Mouse (Mus musculus) spleen, adult 2 months (tissue): ENCODE measurements around the gene Ptpn5.

Experiments used
- CTCF ChIP-seq: fragments of 200-500 bp; IDR thresholded peaks from 2 replicates; pipeline ENCODE4 v1.5.1; 2011; ENCODE audit warnings: mild to moderate bottlenecking, inconsistent platforms; ENCODE audit not compliant: insufficient read depth, insufficient read length, insufficient replicate concordance; ENCODE audit errors: extremely low read depth
- POLR2A ChIP-seq: fragments of 200-500 bp; IDR thresholded peaks from 2 replicates; pipeline ENCODE4 v1.6.1; 2011; ENCODE audit warnings: low read depth, low read length, inconsistent platforms

DNA sequence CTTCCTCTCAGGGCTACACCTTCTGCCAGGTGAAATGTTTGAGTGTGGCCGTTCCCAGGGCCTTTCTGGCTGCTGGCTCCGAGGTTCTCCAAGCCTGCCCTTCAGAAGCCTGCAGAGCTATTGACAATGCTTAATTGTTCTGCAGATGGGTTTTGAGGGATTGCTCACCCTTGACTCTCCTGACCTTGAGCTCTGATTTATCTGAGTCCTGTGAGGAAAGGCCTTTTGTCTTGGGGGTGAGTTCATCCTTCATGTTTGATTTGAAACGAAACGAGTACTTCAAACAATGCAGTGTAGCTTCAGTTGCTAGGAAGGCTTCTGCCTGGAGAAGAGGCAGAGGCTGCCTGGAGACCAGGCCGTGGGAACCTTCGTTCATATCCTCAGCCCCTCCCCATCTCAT, 10.8 kb upstream of the Ptpn5 start:
- TF ChIP-seq CTCF (no peak), POLR2A (no peak)
